Mouse (Mus musculus) hindbrain, embryonic 15.5 days (tissue): ENCODE results near the gene Myo5a. TPM values are rescaled to one million over a fixed set of nuclear protein-coding genes. Genes with fewer than 3 reads are reported as not detected.

Experiments
- ATAC-seq: fragments of 200-750 bp; cut with Nextera tagmentation; 2 replicates; pipeline ENCODE4 v1.8.0; 2017; ENCODE audit warnings: low read depth, moderate number of reproducible peaks, moderate TSS enrichment; ENCODE audit not compliant: low FRiP score
- H3K27ac ChIP-seq: fragments of 300-500 bp; sonication (generic); replicated peaks from 2 replicates; pipeline ENCODE4 v1.5.1; 2015; ENCODE audit warnings: mild to moderate bottlenecking, inconsistent platforms
- H3K27me3 ChIP-seq: fragments of 300-500 bp; sonication (generic); 2 replicates; pipeline ENCODE4 v1.6.1; 2015; ENCODE audit warnings: control low read depth, inconsistent platforms
- H3K36me3 ChIP-seq: fragments of 300-500 bp; sonication (generic); 2 replicates; pipeline ENCODE4 v1.6.1; 2015; ENCODE audit warnings: control low read depth, inconsistent platforms
- H3K4me1 ChIP-seq: fragments of 300-500 bp; sonication (generic); replicated peaks from 2 replicates; pipeline ENCODE4 v1.6.1; 2015; ENCODE audit warnings: control low read depth, inconsistent platforms
- H3K4me2 ChIP-seq: fragments of 300-500 bp; sonication (generic); 2 replicates; pipeline ENCODE4 v1.6.1; 2015; ENCODE audit warnings: moderate library complexity, mild to moderate bottlenecking, inconsistent platforms
- H3K4me3 ChIP-seq: fragments of 300-500 bp; sonication (generic); 2 replicates; pipeline ENCODE4 v1.5.1; 2015; ENCODE audit warnings: mild to moderate bottlenecking, inconsistent platforms
- H3K9ac ChIP-seq: fragments of 300-500 bp; sonication (generic); 2 replicates; pipeline ENCODE4 v1.6.1; 2015; ENCODE audit warnings: inconsistent platforms
- H3K9me3 ChIP-seq: fragments of 300-500 bp; sonication (generic); 2 replicates; pipeline ENCODE4 v1.6.1; 2016; ENCODE audit warnings: control low read depth, inconsistent platforms
- WGBS: fragments of 180-500 bp; shearing (Covaris S2); methylation state at CpG from one replicate; pipeline ENCODE4 v1.1.7; 2015; 5-methylcytosine and 5-hydroxymethylcytosine counted together
- polyA plus RNA-seq: library from polyadenylated mRNA; unstranded; fragments of >200 nt; fragmentation: Nextera tagmentation; extraction: Ambion mirVana; gene quantifications from 2 replicates; pipeline ENCODE4 v1.2.1, GENCODE M21; 2015

The Myo5a gene
- polyA plus RNA-seq, 1 experiment from 2014 or later = 34.2 TPM

DNA sequence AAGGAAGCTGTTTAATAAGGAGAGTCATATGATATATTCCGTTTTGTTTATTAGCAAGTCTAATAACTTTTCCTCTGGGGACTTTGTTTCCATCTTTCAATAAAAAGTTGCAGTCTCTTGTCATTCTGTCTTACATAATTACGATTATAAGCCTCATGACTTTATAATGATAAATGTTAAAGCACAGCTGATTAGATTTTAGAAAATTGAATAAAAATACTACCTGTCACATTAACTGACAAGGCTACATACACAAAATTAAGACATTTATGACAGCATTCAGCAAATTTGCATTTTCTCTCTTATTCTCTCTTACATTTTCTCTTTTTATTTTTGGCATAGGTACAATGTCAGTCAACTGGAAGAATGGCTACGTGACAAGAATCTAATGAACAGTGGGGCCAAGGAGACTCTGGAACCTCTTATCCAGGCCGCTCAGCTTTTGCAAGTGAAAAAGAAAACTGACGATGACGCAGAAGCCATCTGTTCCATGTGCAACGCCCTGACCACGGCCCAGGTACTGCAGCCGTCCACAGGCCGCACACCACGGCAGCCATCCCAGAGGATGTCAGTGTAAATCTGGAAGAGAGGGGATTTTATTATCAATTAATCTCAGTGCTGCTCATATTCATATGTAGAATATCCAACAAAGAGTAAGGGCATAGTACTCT lies 144.1 kb downstream of the Myo5a start:
- Histone ChIP-seq H3K4me1 (no peaks in the 10 kb centered on the region), H3K9me3 (no peaks in the 10 kb centered on the region), H3K27ac (no peak overlapping the region), H3K36me3 (peaks cover 57% of the 10 kb centered on the region), H3K9ac (no peak overlapping the region), H3K4me3 (no peak overlapping the region), H3K27me3 (no peaks in the 10 kb centered on the region), H3K4me2 (no peak overlapping the region)
- no peak for ATAC-seq
- 81% methylated on average over 11 of the region's 11 CpGs for WGBS

DNA sequence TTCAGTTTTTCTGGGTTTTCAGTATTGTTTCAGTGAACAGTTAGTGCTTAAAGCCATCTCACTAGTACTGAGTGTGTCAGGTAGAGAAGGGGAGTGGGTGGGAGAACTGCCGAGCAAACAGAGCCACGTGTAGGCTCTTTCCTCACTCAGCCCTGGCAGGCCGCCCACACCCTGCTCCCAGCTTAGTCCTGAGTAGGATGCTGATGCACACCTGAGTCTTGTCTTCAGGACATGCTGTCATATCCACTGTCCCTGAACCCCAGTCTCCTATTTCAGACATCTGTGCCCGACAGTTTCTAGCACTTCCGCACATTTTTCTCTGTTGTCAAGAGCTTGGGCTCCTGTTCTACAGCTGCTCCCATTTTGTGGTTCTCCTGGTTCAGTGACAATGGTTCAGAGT lies 149.1 kb downstream of the Myo5a start:
- peaks cover 36% of the 10 kb centered on the region for H3K36me3 ChIP-seq
- no peaks in the 10 kb centered on the region for H3K9me3 ChIP-seq
- no peak overlapping the region for H3K27ac ChIP-seq
- H3K4me1 ChIP-seq = no peaks in the 10 kb centered on the region
- no peak overlapping the region for H3K4me3 ChIP-seq
- H3K4me2 ChIP-seq = no peak overlapping the region
- WGBS = 79% methylated on average over 5 of the region's 5 CpGs
- H3K9ac ChIP-seq = no peak overlapping the region
- ATAC-seq = no peak
- no peaks in the 10 kb centered on the region for H3K27me3 ChIP-seq

DNA sequence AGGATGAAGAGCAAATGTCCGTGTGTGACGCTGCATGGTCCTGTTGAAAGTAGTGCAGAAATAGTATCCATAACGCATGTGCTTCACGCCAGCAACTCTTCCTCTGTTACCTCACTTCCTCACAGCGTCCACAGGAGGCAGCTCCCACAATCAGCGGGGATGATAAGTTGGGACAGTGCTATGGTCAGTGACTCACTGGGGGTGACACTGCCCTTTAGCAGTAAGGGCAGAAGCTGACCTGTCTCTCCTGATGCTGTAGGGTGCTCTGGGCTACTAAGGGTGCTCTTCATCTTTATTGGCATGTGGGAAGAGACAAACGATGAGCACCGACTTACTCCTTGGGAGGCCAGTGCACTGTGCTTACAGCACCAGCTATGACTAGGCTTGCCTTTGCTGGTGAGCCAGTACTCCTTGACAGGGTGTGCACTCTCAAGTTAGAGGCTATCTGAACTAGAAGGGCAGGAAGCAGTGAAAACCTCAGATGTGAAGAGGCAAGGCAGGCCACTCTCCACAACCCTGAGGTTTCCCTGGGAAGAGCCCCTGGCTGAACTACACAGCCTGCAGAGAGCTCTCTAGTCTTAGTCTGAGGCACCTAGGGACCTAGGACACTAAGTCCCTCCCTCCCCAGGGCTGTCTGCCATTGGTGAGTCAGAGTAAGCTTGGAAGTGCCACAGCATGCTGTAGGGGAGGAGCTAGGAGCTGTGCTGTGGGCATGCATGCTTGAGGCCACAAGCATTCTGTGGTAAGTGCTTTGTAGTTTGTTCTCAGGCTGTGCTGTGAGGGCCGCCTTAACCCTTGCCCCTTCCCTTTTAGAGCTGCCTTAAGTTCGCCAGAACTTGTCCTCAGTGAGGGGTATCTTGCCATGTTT lies 150.8 kb downstream of the Myo5a start:
- Histone ChIP-seq H3K9ac (no peak overlapping the region), H3K27me3 (no peaks in the 10 kb centered on the region), H3K27ac (no peak overlapping the region), H3K4me1 (no peaks in the 10 kb centered on the region), H3K36me3 (peaks cover 21% of the 10 kb centered on the region), H3K9me3 (no peaks in the 10 kb centered on the region), H3K4me2 (no peak overlapping the region), H3K4me3 (no peak overlapping the region)
- 68% methylated on average over 10 of the region's 10 CpGs for WGBS
- ATAC-seq = 0 out of 2 replicates have a peak, but pooled peaks have one; percentile 61

DNA sequence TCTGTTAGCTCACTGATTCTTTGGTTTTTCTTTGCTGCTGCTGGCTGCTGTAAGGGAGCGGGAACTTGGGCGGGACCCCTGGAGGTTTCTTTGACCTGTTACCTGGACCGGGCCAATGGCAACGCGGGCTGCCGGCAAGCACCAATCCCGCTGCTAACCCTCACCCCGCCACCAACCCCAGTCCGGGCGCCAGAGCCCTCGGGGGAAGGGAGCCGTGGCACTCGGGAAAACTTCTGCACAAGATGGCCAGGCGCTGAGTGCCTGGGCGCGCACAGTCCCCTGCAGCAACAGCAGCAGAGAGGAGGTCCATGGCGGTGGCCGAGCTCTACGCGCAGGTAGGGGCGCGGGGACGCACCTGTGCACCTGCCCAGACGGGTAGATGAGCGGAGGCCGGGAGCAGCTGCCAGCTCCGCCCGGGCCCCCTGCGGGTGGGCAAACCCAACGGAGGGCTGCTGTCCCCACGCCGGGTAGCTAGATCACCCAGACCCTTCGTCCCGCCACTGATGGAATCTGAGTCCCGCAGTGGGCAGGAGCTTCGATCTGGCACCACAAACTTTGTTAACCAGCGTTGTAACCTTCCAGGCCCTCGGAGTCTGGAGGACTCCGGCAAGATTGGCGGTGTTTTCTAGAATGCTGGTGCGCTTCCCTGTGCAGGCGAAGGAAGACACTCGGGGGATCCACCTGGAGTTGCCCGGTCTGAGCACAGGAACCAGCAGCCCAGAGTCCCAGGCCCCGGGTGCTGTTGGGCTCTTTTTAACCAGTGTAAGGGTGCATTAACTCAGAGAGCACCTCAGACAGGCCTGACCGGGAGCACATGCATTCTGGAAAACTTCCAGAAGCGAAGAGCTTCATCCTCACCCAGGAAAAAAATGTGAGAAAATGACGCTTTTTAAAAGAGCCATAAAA lies 161.3 kb downstream of the Myo5a start, which contains the start of gene Myo5c:
TSS of gene Myo5c (plus strand) at position 180 of the 906 bp plus-strand sequence.
- H3K27me3 ChIP-seq = peaks cover 20% of the 10 kb centered on the region
- WGBS = 4% methylated on average over 47 of the region's 48 CpGs
- H3K4me2 ChIP-seq = peak within 1 kb of the TSS; percentile 60
- no peak within 1 kb of the TSS for H3K27ac ChIP-seq
- H3K4me3 ChIP-seq = peak within 1 kb of the TSS; percentile 33
- no peaks in the 10 kb centered on the region for H3K9me3 ChIP-seq
- H3K9ac ChIP-seq = no peak within 1 kb of the TSS
- H3K4me1 ChIP-seq = peaks cover 9% of the 10 kb centered on the region
- 0 out of 2 replicates have a peak, but pooled peaks have one; percentile 28 for ATAC-seq
- no peaks in the 10 kb centered on the region for H3K36me3 ChIP-seq

DNA sequence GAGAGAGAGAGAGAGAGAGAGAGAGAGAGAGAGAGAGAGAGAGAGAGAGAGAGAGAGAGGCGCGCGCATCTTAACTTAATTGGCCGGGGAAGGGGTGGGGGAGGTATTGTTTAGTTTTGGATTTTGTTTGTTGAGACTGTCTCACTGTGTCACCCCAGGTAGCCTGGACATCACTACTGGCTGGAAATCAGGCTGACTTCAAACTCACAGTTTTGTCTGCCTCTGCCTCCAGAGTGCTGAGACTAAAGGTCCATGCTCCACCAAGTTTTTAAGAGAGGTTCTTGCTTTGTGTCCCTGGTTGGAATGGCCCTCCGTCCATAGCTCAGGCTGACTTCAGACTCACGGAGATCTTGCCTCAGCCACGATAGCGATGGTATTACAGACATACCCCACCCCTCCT lies 162.0 kb downstream of the Myo5a start:
- H3K4me1 ChIP-seq = peaks cover 9% of the 10 kb centered on the region
- H3K27ac ChIP-seq = no peak overlapping the region
- H3K4me3 ChIP-seq = no peak overlapping the region
- ATAC-seq = no peak
- WGBS = 34% methylated on average over 8 of the region's 8 CpGs
- H3K36me3 ChIP-seq = no peaks in the 10 kb centered on the region
- H3K9ac ChIP-seq = no peak overlapping the region
- H3K4me2 ChIP-seq = no peak overlapping the region
- peaks cover 20% of the 10 kb centered on the region for H3K27me3 ChIP-seq
- no peaks in the 10 kb centered on the region for H3K9me3 ChIP-seq

DNA sequence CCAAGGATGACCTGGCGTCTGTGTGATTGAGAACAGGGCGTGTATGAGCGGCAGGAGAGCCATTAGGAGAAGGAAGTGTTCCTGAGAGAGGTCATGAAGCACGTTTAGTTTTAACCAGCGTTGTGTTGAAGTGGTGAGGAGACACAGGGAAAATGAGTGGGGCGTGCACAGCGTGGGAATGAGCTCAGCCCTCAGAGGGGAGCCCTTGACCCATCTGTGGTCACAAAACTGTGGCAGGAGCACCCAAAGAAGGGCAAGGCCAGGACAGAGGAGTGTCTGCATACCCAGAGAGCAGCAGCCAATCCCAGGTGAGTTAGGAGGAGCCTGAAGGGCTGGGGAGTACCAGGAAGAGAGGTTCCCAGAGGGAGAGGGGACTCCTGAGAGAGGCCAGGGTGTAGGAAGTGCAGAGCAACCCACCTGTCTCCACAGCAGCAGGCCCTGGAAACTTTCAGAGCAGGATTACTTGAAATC lies 163.5 kb downstream of the Myo5a start:
- H3K9ac ChIP-seq = no peak overlapping the region
- ATAC-seq = no peak; the same call in 1 of the 2 replicates
- no peak overlapping the region for H3K27ac ChIP-seq
- peaks cover 20% of the 10 kb centered on the region for H3K27me3 ChIP-seq
- no peak overlapping the region for H3K4me3 ChIP-seq
- no peaks in the 10 kb centered on the region for H3K36me3 ChIP-seq
- no peak overlapping the region for H3K4me2 ChIP-seq
- 35% methylated on average over 7 of the region's 7 CpGs for WGBS
- H3K9me3 ChIP-seq = no peaks in the 10 kb centered on the region
- H3K4me1 ChIP-seq = peaks cover 9% of the 10 kb centered on the region

DNA sequence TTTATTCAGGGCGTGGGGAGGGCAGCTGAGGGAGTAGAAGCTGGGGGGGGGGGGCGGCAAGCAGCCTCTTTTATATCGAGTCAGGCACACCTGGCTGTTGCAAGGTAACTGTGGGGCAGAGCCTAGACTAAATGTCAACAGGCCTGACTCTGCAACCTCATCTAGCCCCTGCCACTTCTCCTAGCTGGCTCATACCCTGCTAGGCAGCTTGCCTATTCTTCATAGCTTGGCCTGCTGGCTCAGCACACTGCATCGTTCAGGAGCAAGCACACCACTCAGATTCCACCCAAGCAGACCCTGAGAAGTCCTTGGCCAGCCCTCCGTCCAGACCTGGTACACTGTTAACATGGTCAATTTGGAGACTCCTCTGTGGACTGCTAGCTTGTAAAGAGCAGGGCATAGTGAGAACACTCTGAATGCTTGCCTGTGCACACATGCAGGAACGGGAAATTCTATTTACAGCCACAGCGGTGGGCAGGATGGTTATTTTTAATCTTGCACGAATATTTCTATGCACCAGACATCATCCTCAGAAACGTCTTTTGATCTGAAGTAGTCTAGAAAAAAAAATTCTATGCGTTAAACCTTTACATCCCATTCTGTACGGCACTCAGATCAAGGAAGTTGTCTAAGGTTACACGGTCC lies 164.3 kb downstream of the Myo5a start:
- H3K36me3 ChIP-seq = no peaks in the 10 kb centered on the region
- no peaks in the 10 kb centered on the region for H3K9me3 ChIP-seq
- peaks cover 9% of the 10 kb centered on the region for H3K4me1 ChIP-seq
- no peak for ATAC-seq
- H3K27me3 ChIP-seq = peaks cover 20% of the 10 kb centered on the region
- H3K9ac ChIP-seq = no peak overlapping the region
- no peak overlapping the region for H3K4me3 ChIP-seq
- WGBS = 81% methylated on average over 12 of the region's 12 CpGs
- no peak overlapping the region for H3K27ac ChIP-seq
- no peak overlapping the region for H3K4me2 ChIP-seq

DNA sequence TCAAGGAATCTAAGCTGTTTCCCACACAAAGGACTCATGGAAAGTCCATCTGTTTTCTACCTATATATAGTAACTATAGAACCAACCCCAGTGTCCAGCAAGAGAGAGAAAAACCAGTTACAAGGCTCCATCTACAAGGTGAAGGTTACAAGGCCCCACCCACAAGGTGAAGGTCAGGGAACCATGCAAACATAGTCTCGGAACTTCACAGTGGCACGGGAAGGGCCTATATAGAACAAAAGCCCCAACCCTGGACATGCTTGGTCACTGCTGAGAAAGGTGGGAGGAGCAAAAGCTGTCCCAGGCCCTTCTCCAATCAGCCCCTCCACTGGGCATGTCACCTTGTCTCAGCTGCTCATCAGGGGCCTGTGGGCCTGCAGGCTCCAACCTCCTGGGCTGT lies 164.9 kb downstream of the Myo5a start:
- Histone ChIP-seq H3K4me2 (no peak overlapping the region), H3K9me3 (no peaks in the 10 kb centered on the region), H3K27me3 (peaks cover 20% of the 10 kb centered on the region), H3K4me1 (peaks cover 9% of the 10 kb centered on the region), H3K9ac (no peak overlapping the region), H3K4me3 (no peak overlapping the region), H3K27ac (no peak overlapping the region), H3K36me3 (no peaks in the 10 kb centered on the region)
- no peak for ATAC-seq
- 49% methylated on average over 2 of the region's 2 CpGs for WGBS

DNA sequence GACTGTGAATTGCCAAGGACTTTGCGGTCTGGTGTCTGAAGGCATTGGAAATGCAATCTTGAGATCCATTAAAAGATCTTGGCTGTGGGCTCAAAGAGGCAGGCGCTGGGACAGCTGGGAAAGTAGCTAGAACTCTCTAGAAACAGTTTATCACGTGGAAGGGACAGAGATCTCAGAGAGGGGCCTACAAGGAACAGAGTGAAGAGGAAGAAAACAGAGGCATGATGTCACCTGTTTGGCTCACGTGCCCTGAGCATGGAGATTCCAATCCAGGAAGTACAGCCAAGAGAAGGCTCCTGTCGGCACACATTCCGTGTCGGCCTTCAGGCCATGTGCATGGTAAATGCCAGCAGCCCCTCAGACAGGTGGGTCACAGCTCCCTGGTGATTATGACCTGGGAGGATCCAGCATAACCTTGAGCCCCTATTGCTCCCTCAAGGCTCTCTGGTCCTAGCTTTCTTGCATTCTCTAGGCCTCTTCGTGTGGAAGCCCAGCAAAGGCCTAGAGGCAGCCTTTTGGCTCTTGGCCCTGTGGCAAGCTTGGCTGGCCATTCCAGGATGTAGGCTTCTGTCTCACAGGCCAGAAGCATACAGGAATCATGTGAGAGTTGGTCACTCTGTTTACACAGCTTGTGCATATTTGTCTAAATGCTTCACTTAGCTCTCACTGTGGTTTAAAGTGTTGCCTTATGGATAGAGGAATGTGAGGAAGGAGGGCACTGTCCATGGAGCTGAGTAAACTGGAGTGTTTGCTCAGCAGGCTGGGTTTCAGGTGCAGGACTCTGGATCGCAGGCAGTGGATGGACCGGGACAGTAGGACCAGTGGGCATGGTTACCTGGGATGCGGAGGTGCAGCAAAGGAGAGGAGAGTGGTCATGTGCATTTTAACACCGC lies 165.8 kb downstream of the Myo5a start:
- Histone ChIP-seq H3K36me3 (no peaks in the 10 kb centered on the region), H3K27me3 (peaks cover 17% of the 10 kb centered on the region), H3K4me3 (no peak overlapping the region), H3K27ac (no peak overlapping the region), H3K9ac (no peak overlapping the region), H3K9me3 (no peaks in the 10 kb centered on the region), H3K4me2 (no peak overlapping the region), H3K4me1 (peaks cover 9% of the 10 kb centered on the region)
- WGBS = 87% methylated on average over 12 of the region's 12 CpGs
- no peak for ATAC-seq

DNA sequence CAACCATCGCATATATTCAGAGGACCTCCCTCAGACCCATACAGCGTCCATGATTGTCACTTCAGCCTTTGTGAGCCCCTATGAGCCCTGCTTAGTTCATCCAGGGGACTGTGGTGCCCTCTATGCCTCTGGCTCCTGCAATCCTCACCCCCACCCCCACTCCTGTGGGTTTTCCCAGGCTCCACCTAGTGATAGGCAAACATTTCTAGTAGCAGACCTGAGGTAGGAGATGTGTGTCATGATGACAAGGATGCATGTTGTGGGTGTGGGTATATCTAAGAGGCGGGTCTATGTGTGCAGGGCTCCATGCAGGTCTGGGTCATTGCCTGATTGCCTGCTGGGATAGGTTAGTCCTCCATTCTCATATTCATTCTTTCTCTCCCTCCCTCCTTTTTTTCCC lies 167.4 kb downstream of the Myo5a start:
- H3K9ac ChIP-seq = no peak overlapping the region
- ATAC-seq = no peak
- H3K27me3 ChIP-seq = peaks cover 5% of the 10 kb centered on the region
- no peak overlapping the region for H3K27ac ChIP-seq
- H3K4me3 ChIP-seq = no peak overlapping the region
- H3K9me3 ChIP-seq = no peaks in the 10 kb centered on the region
- no peaks in the 10 kb centered on the region for H3K36me3 ChIP-seq
- no peak overlapping the region for H3K4me2 ChIP-seq
- WGBS = 79% methylated on average over 3 of the region's 3 CpGs
- no peaks in the 10 kb centered on the region for H3K4me1 ChIP-seq
